Mouse (Mus musculus) hindbrain, embryonic 14.5 days (tissue): Measurements from ENCODE around the gene Tbc1d32. TPM values are rescaled to one million over a fixed set of nuclear protein-coding genes. Genes with fewer than 3 reads are reported as not detected.
A peak's percentile ranks its signal among the peaks of the same experiment; 100 is the strongest.

Source experiments
- ATAC-seq: fragments of 200-750 bp; cut with Nextera tagmentation; 2 replicates; pipeline ENCODE4 v1.8.0; 2017; ENCODE audit warnings: moderate number of reproducible peaks, mild to moderate bottlenecking, moderate TSS enrichment, moderate library complexity; ENCODE audit not compliant: low FRiP score
- DNase-seq: peaks from one replicate; pipeline ENCODE4 v3.0.0-alpha.2; 2015; ENCODE audit warnings: low spot score
- H3K27ac ChIP-seq: fragments of 300-500 bp; sonication (generic); 2 replicates; pipeline ENCODE4 v1.5.1; 2014; ENCODE audit warnings: mild to moderate bottlenecking, moderate library complexity
- H3K27me3 ChIP-seq: fragments of 300-500 bp; sonication (generic); 2 replicates; pipeline ENCODE4 v1.6.1; 2014; ENCODE audit warnings: mild to moderate bottlenecking, low read length, mixed read lengths; ENCODE audit not compliant: control insufficient read depth, insufficient read depth
- H3K36me3 ChIP-seq: fragments of 300-500 bp; sonication (generic); replicated peaks from 2 replicates; pipeline ENCODE4 v1.6.1; 2014; ENCODE audit not compliant: control insufficient read depth, insufficient read depth
- H3K4me1 ChIP-seq: fragments of 300-500 bp; sonication (generic); replicated peaks from 2 replicates; pipeline ENCODE4 v1.6.1; 2014; ENCODE audit warnings: antibody characterized with exemption, low read length, mixed read lengths; ENCODE audit not compliant: control insufficient read depth, insufficient read depth
- H3K4me2 ChIP-seq: fragments of 300-500 bp; sonication (generic); replicated peaks from 2 replicates; pipeline ENCODE4 v1.6.1; 2014; ENCODE audit warnings: mild to moderate bottlenecking, moderate library complexity
- H3K4me3 ChIP-seq: fragments of 300-500 bp; sonication (generic); replicated peaks from 2 replicates; pipeline ENCODE4 v1.5.1; 2014; ENCODE audit warnings: mild to moderate bottlenecking, low read length
- H3K9ac ChIP-seq: fragments of 300-500 bp; sonication (generic); 2 replicates; pipeline ENCODE4 v1.6.1; 2014
- H3K9me3 ChIP-seq: fragments of 300-500 bp; sonication (generic); 2 replicates; pipeline ENCODE4 v1.6.1; 2016; ENCODE audit warnings: low read length; ENCODE audit not compliant: control insufficient read depth
- WGBS: fragments of 180-500 bp; shearing (Covaris S2); extraction: QIAGEN DNeasy Blood & Tissue Kit; methylation state at CpG from one replicate; pipeline ENCODE4 v1.1.7; 2014; 5-methylcytosine and 5-hydroxymethylcytosine counted together
- polyA plus RNA-seq: library from polyadenylated mRNA; unstranded; fragments of >200 nt; fragmentation: Nextera tagmentation; extraction: Ambion mirVana; gene quantifications from 2 replicates; pipeline ENCODE4 v1.2.1, GENCODE M21; 2014

Tbc1d32 gene
- 3.2 and 3.8 TPM in 2 replicates for polyA plus RNA-seq

GRCm38 (mm10) chr10:56228568-56229209 lies at the start of gene Tbc1d32:
Tbc1d32 (minus strand) TSS chr10:56228689.
- Histone ChIP-seq H3K27ac (peak within 1 kb of the TSS; percentile 94), H3K27me3 (no peaks in the 10 kb centered on the region), H3K9me3 (no peaks in the 10 kb centered on the region), H3K36me3 (no peaks in the 10 kb centered on the region), H3K4me1 (peaks cover 6% of the 10 kb centered on the region), H3K9ac (peak within 1 kb of the TSS; percentile 68), H3K4me2 (peak within 1 kb of the TSS; percentile 67), H3K4me3 (peak within 1 kb of the TSS; percentile 51)
- ATAC-seq: peak; percentile 98
- 3% methylated on average over 42 of the region's 42 CpGs for WGBS
- peak; percentile 95 for DNase-seq

- Histone ChIP-seq H3K27ac (peak overlapping the region; percentile 94), H3K4me2 (peak overlapping the region; percentile 67), H3K36me3 (no peaks in the 10 kb centered on the region), H3K9ac (peak overlapping the region; percentile 68), H3K9me3 (no peaks in the 10 kb centered on the region), H3K4me3 (peak overlapping the region; percentile 51), H3K27me3 (no peaks in the 10 kb centered on the region), H3K4me1 (peaks cover 6% of the 10 kb centered on the region)
- ATAC-seq: no peak
- no peak for DNase-seq
- WGBS: 75% methylated on average over 8 of the region's 8 CpGs
These were observed 666 bp downstream of the Tbc1d32 start for GRCm38 (mm10) chr10:56227771-56228275.

DNA sequence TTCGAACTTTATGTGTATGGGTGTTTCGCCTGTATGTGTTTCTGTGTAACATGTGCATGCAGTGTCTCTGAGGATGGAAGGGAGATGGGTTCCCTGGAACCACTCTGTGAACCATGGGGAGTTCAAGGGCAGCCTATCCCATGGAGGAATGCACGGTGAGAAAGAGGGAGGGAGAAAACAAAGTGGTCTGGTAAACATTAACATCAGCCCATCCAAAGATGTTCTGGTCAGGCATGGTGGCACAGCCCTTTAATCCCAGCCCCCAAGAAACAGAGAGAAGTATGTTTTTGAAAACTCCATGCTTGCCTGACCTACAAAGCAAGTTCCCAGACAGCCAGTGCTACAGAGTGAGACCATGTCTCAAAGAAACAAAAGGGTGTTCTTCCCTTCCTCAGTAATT lies 12.7 kb downstream of the Tbc1d32 start:
- Histone ChIP-seq H3K27me3 (no peaks in the 10 kb centered on the region), H3K27ac (no peak overlapping the region), H3K4me2 (no peak overlapping the region), H3K4me1 (no peaks in the 10 kb centered on the region), H3K36me3 (no peaks in the 10 kb centered on the region), H3K9ac (no peak overlapping the region), H3K4me3 (no peak overlapping the region), H3K9me3 (no peaks in the 10 kb centered on the region)
- 70% methylated on average over 3 of the region's 3 CpGs for WGBS
- ATAC-seq (no peak), DNase-seq (no peak)

GRCm38 (mm10) chr10:56210343-56210742 lies 18.1 kb downstream of the Tbc1d32 start:
- no peak overlapping the region for H3K9ac ChIP-seq
- no peaks in the 10 kb centered on the region for H3K27me3 ChIP-seq
- ATAC-seq (no peak), DNase-seq (no peak)
- no peak overlapping the region for H3K4me2 ChIP-seq
- no peak overlapping the region for H3K27ac ChIP-seq
- H3K9me3 ChIP-seq: no peaks in the 10 kb centered on the region
- no peak overlapping the region for H3K4me3 ChIP-seq
- 100% methylated on average over 1 of the region's 1 CpGs for WGBS
- no peaks in the 10 kb centered on the region for H3K36me3 ChIP-seq
- no peaks in the 10 kb centered on the region for H3K4me1 ChIP-seq

- Histone ChIP-seq H3K4me1 (no peaks in the 10 kb centered on the region), H3K27me3 (no peaks in the 10 kb centered on the region), H3K4me3 (no peak overlapping the region), H3K9ac (no peak overlapping the region), H3K4me2 (no peak overlapping the region), H3K27ac (no peak overlapping the region), H3K9me3 (no peaks in the 10 kb centered on the region), H3K36me3 (no peaks in the 10 kb centered on the region)
- ATAC-seq (no peak), DNase-seq (no peak)
- WGBS: 90% methylated on average over 8 of the region's 8 CpGs
These were observed 21.6 kb downstream of the Tbc1d32 start for GRCm38 (mm10) chr10:56206802-56207404.

DNA sequence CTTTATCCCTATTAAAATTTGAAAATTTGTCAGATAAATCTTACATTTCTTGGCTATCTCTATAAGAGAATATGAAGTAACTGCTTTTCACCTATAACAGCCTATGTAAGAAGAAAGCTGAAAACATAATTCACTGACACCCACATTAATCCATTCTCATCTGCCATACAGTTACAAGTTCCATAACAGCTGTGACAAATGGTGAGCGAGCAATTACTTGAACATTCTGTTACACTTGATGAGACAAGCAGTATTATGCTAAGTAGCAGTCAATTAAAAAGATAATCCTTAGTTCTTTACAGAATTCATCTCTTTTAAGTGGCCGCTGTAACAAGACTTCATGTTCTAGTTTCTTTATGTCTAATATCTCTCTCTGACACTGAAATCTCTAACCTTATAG lies 24.1 kb downstream of the Tbc1d32 start:
- 83% methylated on average over 2 of the region's 2 CpGs for WGBS
- Histone ChIP-seq H3K9me3 (no peaks in the 10 kb centered on the region), H3K36me3 (no peaks in the 10 kb centered on the region), H3K4me1 (no peaks in the 10 kb centered on the region), H3K27ac (no peak overlapping the region), H3K4me3 (no peak overlapping the region), H3K4me2 (no peak overlapping the region), H3K27me3 (no peaks in the 10 kb centered on the region), H3K9ac (no peak overlapping the region)
- DNase-seq (no peak), ATAC-seq (no peak)

- Histone ChIP-seq H3K9me3 (no peaks in the 10 kb centered on the region), H3K4me1 (no peaks in the 10 kb centered on the region), H3K9ac (no peak overlapping the region), H3K36me3 (no peaks in the 10 kb centered on the region), H3K4me2 (no peak overlapping the region), H3K27me3 (no peaks in the 10 kb centered on the region), H3K4me3 (no peak overlapping the region), H3K27ac (no peak overlapping the region)
- ATAC-seq (no peak), DNase-seq (no peak)
These were observed 28.6 kb downstream of the Tbc1d32 start for GRCm38 (mm10) chr10:56199902-56200301.

GRCm38 (mm10) chr10:56198691-56199090 lies 29.8 kb downstream of the Tbc1d32 start:
- Histone ChIP-seq H3K36me3 (no peaks in the 10 kb centered on the region), H3K4me1 (no peaks in the 10 kb centered on the region), H3K27me3 (no peaks in the 10 kb centered on the region), H3K4me3 (no peak overlapping the region), H3K9me3 (no peaks in the 10 kb centered on the region), H3K4me2 (no peak overlapping the region), H3K9ac (no peak overlapping the region), H3K27ac (no peak overlapping the region; the same call in 1 of the 2 replicates)
- ATAC-seq: peak; percentile 47; the same call in 1 of the 2 replicates
- WGBS: 48% methylated on average over 3 of the region's 3 CpGs
- DNase-seq: no peak

DNA sequence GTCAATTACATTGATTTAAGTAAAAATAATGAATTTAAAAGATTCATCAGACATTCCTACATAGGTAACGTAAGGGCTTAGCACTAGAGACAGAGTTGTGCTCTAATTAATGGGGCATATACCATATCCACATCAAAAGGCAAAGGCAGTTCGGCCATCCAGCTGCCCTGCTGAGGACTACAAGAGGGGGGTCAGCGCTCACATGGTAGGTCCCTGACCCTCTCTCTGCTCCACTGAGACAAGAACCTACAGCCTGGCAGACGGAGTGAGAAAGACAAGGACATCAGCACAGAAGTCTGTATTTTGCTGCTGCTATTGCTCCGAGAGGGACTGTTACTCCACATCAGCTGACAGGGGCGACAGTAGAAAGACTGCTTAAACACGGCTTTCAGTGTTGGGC lies 34.2 kb downstream of the Tbc1d32 start:
- Histone ChIP-seq H3K4me3 (no peak overlapping the region), H3K27me3 (no peaks in the 10 kb centered on the region), H3K36me3 (no peaks in the 10 kb centered on the region), H3K9ac (no peak overlapping the region), H3K27ac (no peak overlapping the region), H3K9me3 (no peaks in the 10 kb centered on the region), H3K4me1 (no peaks in the 10 kb centered on the region), H3K4me2 (no peak overlapping the region)
- WGBS: 61% methylated on average over 7 of the region's 7 CpGs
- no peak for DNase-seq
- ATAC-seq: no peak
